24 mouse cellular contexts compared by ENCODE assay signal in the genomic region with DNA sequence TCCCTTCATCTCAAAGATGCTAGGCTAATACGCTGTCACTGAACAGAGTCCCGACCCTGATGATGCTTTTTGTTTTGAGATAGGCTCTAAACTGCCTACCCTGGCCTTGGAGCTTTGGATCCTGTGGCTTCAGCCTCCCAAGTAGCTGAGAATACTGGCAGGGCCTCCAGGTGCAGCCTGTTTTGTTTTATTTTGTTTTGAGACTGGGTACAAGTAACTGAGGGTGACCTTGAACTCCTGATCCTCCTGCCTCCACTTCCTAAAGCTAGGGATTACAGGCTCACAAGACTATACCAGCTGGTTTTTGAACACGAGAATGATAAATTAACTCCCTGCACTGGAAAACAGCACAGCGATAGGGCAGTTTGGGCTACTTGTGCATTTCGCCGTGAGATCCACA.
"Had no signal": no experiment of that assay in that cellular context is flagged by ENCODE, and none has a peak within 500 bp of the region (broad histone marks: within the 10 kb centered on the region; RNA-seq: fewer than 3 reads in every experiment).

No protein-coding gene starts in this region.

- H3K27me3 ChIP-seq: hindbrain, embryonic 13.5 days; hindbrain, embryonic 15.5 days; kidney, embryonic 15.5 days; limb, embryonic 13.5 days; limb, embryonic 15.5 days; liver, embryonic 12.5 days had no signal

- H3K4me2 ChIP-seq: heart, embryonic 11.5 days; hindbrain, embryonic 13.5 days; hindbrain, embryonic 15.5 days; kidney, embryonic 15.5 days; limb, embryonic 13.5 days; limb, embryonic 15.5 days; liver, embryonic 12.5 days had no signal

- DNase-seq: gastrocnemius, postnatal 14 days; gastrocnemius, postnatal 36 days; heart, adult 11 months; heart, adult 2 months; heart, postnatal 10 days; kidney, adult 11 months; kidney, adult 2 months; kidney, adult 9 months; kidney, postnatal 14 days; kidney, postnatal 36 days; layer of hippocampus, adult 9-11 months; layer of hippocampus, postnatal 36 days; left cerebral cortex, postnatal 4 days had no signal

- H3K9me3 ChIP-seq: hindbrain, embryonic 13.5 days; hindbrain, embryonic 15.5 days; kidney, embryonic 15.5 days; limb, embryonic 13.5 days; limb, embryonic 15.5 days; liver, embryonic 12.5 days had no signal

- H3K27ac ChIP-seq: heart, adult 2 months; hindbrain, embryonic 13.5 days; hindbrain, embryonic 15.5 days; hindbrain, postnatal 0 days; kidney, embryonic 15.5 days; kidney, postnatal 0 days; limb, embryonic 13.5 days; limb, embryonic 15.5 days; liver, embryonic 12.5 days; liver, embryonic 14.5 days had no signal

- H3K4me3 ChIP-seq: heart, adult 2 months; hindbrain, embryonic 13.5 days; hindbrain, embryonic 15.5 days; kidney, embryonic 15.5 days; limb, embryonic 13.5 days; limb, embryonic 15.5 days; liver, embryonic 12.5 days had no signal

- H3K36me3 ChIP-seq: hindbrain, embryonic 13.5 days; hindbrain, embryonic 15.5 days; kidney, embryonic 15.5 days; limb, embryonic 13.5 days; limb, embryonic 15.5 days; liver, embryonic 12.5 days had no signal

- ATAC-seq: hindbrain, postnatal 0 days; intestine, embryonic 16.5 days; liver, embryonic 12.5 days had no signal

- H3K9ac ChIP-seq: hindbrain, embryonic 13.5 days; hindbrain, embryonic 15.5 days; kidney, embryonic 15.5 days; limb, embryonic 13.5 days; limb, embryonic 15.5 days; liver, embryonic 12.5 days; liver, embryonic 14.5 days had no signal
